ENCODE assay signal across 24 mouse cellular contexts in genomic region chr1:92292681-92293380, GRCm38 (mm10).
"Had no signal": no experiment of that assay in that cellular context is flagged by ENCODE, and none has a peak within 500 bp of the region (broad histone marks: within the 10 kb centered on the region; RNA-seq: fewer than 3 reads in every experiment).

No protein-coding gene starts in this region.

- DNase-seq: gastrocnemius, adult 2 months; gastrocnemius, postnatal 10 days; gastrocnemius, postnatal 25 days; heart, adult 18-20 months; heart, postnatal 10 days; heart, postnatal 4 days; kidney, adult 18-20 months; kidney, adult 8-10 months; kidney, postnatal 10 days; kidney, postnatal 25 days; kidney, postnatal 4 days; layer of hippocampus, postnatal 36 days; left cerebral cortex, postnatal 4 days had no signal

- H3K9me3 ChIP-seq: heart, embryonic 10.5 days; intestine, embryonic 15.5 days; limb, embryonic 13.5 days; liver, embryonic 12.5 days had no signal

- H3K36me3 ChIP-seq: heart, embryonic 10.5 days; heart, embryonic 12.5 days; intestine, embryonic 15.5 days; limb, embryonic 13.5 days; limb, embryonic 15.5 days; liver, embryonic 12.5 days had no signal

- ATAC-seq: inflammation-experienced regulatory T-cells, adult 6 months; intestine, embryonic 15.5 days; intestine, postnatal 0 days; liver, embryonic 12.5 days had no signal

- H3K4me1 ChIP-seq: heart, embryonic 10.5 days; heart, embryonic 12.5 days; intestine, embryonic 15.5 days; limb, embryonic 13.5 days; limb, embryonic 15.5 days; liver, embryonic 12.5 days had no signal

- H3K9ac ChIP-seq: heart, embryonic 12.5 days; hindbrain, embryonic 14.5 days; intestine, embryonic 15.5 days; limb, embryonic 13.5 days; limb, embryonic 15.5 days; liver, embryonic 12.5 days; liver, embryonic 14.5 days had no signal

- H3K27ac ChIP-seq: gastrocnemius, adult 2 months; heart, embryonic 10.5 days; hindbrain, embryonic 14.5 days; intestine, embryonic 15.5 days; layer of hippocampus, adult 2 months; limb, embryonic 13.5 days; limb, embryonic 15.5 days; liver, embryonic 12.5 days; liver, embryonic 14.5 days had no signal

- H3K4me2 ChIP-seq: heart, embryonic 12.5 days; hindbrain, embryonic 14.5 days; intestine, embryonic 15.5 days; limb, embryonic 13.5 days; limb, embryonic 15.5 days; liver, embryonic 12.5 days had no signal

- H3K27me3 ChIP-seq: heart, embryonic 12.5 days; intestine, embryonic 15.5 days; limb, embryonic 13.5 days; limb, embryonic 15.5 days; liver, embryonic 12.5 days had no signal

- H3K4me3 ChIP-seq: gastrocnemius, adult 2 months; heart, embryonic 10.5 days; heart, embryonic 12.5 days; intestine, embryonic 15.5 days; layer of hippocampus, adult 2 months; limb, embryonic 13.5 days; limb, embryonic 15.5 days; liver, embryonic 12.5 days had no signal
